23 mouse cellular contexts compared by ENCODE assay signal in the genomic region with DNA sequence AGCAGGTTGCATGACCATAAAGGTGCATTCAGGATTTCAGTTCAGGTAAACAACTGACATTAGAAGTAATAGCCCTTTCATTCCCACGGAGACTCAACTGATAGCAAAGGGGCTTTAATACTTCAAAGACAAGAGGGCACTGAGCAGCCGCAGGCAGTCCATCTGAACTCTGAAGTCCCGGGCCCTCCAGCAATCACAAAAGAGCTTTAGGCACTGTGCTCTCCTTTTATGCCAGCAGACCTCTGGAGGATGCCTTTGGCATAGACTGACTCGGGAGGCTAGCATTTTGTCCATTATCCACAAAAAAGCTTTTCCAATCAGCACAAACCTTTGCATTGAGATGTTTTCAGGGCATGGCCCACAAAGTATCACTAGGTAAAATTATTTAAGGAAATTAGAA. TPM values are rescaled to one million over a fixed set of nuclear protein-coding genes. Genes with fewer than 3 reads are reported as not detected.
"Had no signal": no experiment of that assay in that cellular context is flagged by ENCODE, and none has a peak within 500 bp of the region (broad histone marks: within the 10 kb centered on the region; RNA-seq: fewer than 3 reads in every experiment).

No protein-coding gene starts in this region.

- H3K4me1 ChIP-seq: liver, embryonic 13.5 days; liver, embryonic 15.5 days; lung, embryonic 15.5 days; megakaryocyte, embryonic 14.5 days; neural tube, embryonic 13.5 days; neural tube, embryonic 15.5 days had no signal

- H3K36me3 ChIP-seq: liver, embryonic 13.5 days; liver, embryonic 15.5 days; lung, embryonic 15.5 days; neural tube, embryonic 13.5 days; neural tube, embryonic 15.5 days had no signal

- ATAC-seq: liver, postnatal 0 days; lung, postnatal 0 days had no signal

- H3K27me3 ChIP-seq: liver, embryonic 13.5 days; liver, embryonic 15.5 days; lung, embryonic 15.5 days; megakaryocyte, embryonic 14.5 days; neural tube, embryonic 13.5 days; neural tube, embryonic 15.5 days had no signal

- H3K27ac ChIP-seq: liver, embryonic 13.5 days; liver, embryonic 15.5 days; lung, embryonic 15.5 days; macrophage; neural tube, embryonic 13.5 days; neural tube, embryonic 15.5 days had no signal

- H3K4me3 ChIP-seq: liver, embryonic 13.5 days; liver, embryonic 15.5 days; lung, embryonic 15.5 days; megakaryocyte, embryonic 14.5 days; myocyte; neural tube, embryonic 13.5 days; neural tube, embryonic 15.5 days had no signal

- H3K9ac ChIP-seq: liver, embryonic 13.5 days; liver, embryonic 15.5 days; liver, postnatal 0 days; lung, embryonic 15.5 days; neural tube, embryonic 13.5 days; neural tube, embryonic 15.5 days had no signal

- H3K9me3 ChIP-seq: liver, embryonic 13.5 days; liver, embryonic 15.5 days; lung, embryonic 15.5 days; megakaryocyte, embryonic 14.5 days; neural tube, embryonic 13.5 days; neural tube, embryonic 15.5 days had no signal

- DNase-seq: liver, embryonic 13.5 days; liver, postnatal 0 days; lung, adult 2 months; lung, postnatal 14 days; lung, postnatal 36 days; retina, postnatal 1 day; right cerebral cortex, adult 18-20 months; right cerebral cortex, postnatal 25 days; right cerebral cortex, postnatal 4 days; spleen, adult 18-20 months; thymus, adult 18-20 months; thymus, postnatal 14 days; thymus, postnatal 36 days had no signal

- H3K4me2 ChIP-seq: liver, embryonic 13.5 days; liver, embryonic 15.5 days; lung, embryonic 15.5 days; neural tube, embryonic 13.5 days; neural tube, embryonic 15.5 days had no signal

RNA-seq across cellular contexts. Expression of a gene that starts 33.7 kb away (rescaled TPM):
- total RNA-seq: megakaryocyte progenitor cell, adult 5-6 weeks had no signal
- polyA plus RNA-seq: macrophage; myocyte; thymus, postnatal 0 days had no signal
